Comparison of ENCODE assay signal across 8 mouse cellular contexts in genomic region chr7:128523349-128523961, GRCm38 (mm10). TPM values are rescaled to one million over a fixed set of nuclear protein-coding genes. Genes with fewer than 3 reads are reported as not detected.
DNase-seq lines count a peak whose midpoint lies in the region; ATAC-seq and TF ChIP-seq lines count a peak whose summit lies in the region.

TSS of gene Bag3 (plus strand) at chr7:128523616.

- H3K4me3 ChIP-seq in embryonic facial prominence, embryonic 10.5 days = peak within 1 kb of the TSS; percentile 76
- peak within 1 kb of the TSS; percentile 75 for H3K4me3 ChIP-seq in limb, embryonic 14.5 days (replicated peaks; ENCODE audit: low read length)
- H3K4me3 ChIP-seq in midbrain, embryonic 16.5 days (ENCODE audit: low read depth, low read length) = peak within 1 kb of the TSS; percentile 37

- peak within 1 kb of the TSS; percentile 90 for H3K27ac ChIP-seq in embryonic facial prominence, embryonic 10.5 days (replicated peaks)
- peak within 1 kb of the TSS; percentile 79 for H3K27ac ChIP-seq in limb, embryonic 14.5 days (replicated peaks; ENCODE audit: low read depth, low read length)
- H3K27ac ChIP-seq in midbrain, embryonic 16.5 days (ENCODE audit: low read length) = no peak within 1 kb of the TSS

- H3K9me3 ChIP-seq in embryonic facial prominence, embryonic 10.5 days = no peaks in the 10 kb centered on the region
- no peaks in the 10 kb centered on the region for H3K9me3 ChIP-seq in limb, embryonic 14.5 days (ENCODE audit: control insufficient read depth, low read length)
- H3K9me3 ChIP-seq in midbrain, embryonic 16.5 days (replicated peaks; ENCODE audit: control insufficient read depth, low read length, poor library complexity, severe bottlenecking) = no peaks in the 10 kb centered on the region

- TF ChIP-seq POLR2A in limb, embryonic 14.5 days (IDR thresholded peaks at IDR 0.05; ENCODE audit: borderline replicate concordance, extremely low read depth, insufficient read depth, insufficient read length) = no peak

- peaks cover 23% of the 10 kb centered on the region for H3K27me3 ChIP-seq in embryonic facial prominence, embryonic 10.5 days (replicated peaks; ENCODE audit: low read depth, poor library complexity, severe bottlenecking)
- no peaks in the 10 kb centered on the region for H3K27me3 ChIP-seq in limb, embryonic 14.5 days (ENCODE audit: control insufficient read depth, insufficient read depth, low read length)
- H3K27me3 ChIP-seq in midbrain, embryonic 16.5 days (ENCODE audit: control insufficient read depth, insufficient read depth, low read depth, low read length) = peaks cover 18% of the 10 kb centered on the region

- H3K4me2 ChIP-seq in limb, embryonic 14.5 days (replicated peaks; ENCODE audit: low read depth, low read length, severe bottlenecking) = peak within 1 kb of the TSS; percentile 94
- peak within 1 kb of the TSS; percentile 60 for H3K4me2 ChIP-seq in midbrain, embryonic 16.5 days (ENCODE audit: low read length)

- no peaks in the 10 kb centered on the region for H3K36me3 ChIP-seq in embryonic facial prominence, embryonic 10.5 days (replicated peaks)
- no peaks in the 10 kb centered on the region for H3K36me3 ChIP-seq in limb, embryonic 14.5 days (ENCODE audit: control insufficient read depth, insufficient read depth, low read length)
- no peaks in the 10 kb centered on the region for H3K36me3 ChIP-seq in midbrain, embryonic 16.5 days (ENCODE audit: control insufficient read depth, insufficient read depth, low read length)

- H3K9ac ChIP-seq in limb, embryonic 14.5 days (ENCODE audit: low read depth, low read length, severe bottlenecking) = peak within 1 kb of the TSS; percentile 84
- H3K9ac ChIP-seq in midbrain, embryonic 16.5 days (ENCODE audit: low read depth, low read length) = peak within 1 kb of the TSS; percentile 22

- WGBS in embryonic facial prominence, embryonic 10.5 days = under 1% methylated on average over 46 of the region's 46 CpGs
- under 1% methylated on average over 40 of the region's 46 CpGs for WGBS in limb, embryonic 14.5 days
- WGBS in midbrain, embryonic 16.5 days = under 1% methylated on average over 45 of the region's 46 CpGs

- peak; percentile 89 for ATAC-seq in granulocyte monocyte progenitor cell, adult 5-6 weeks (replicated peaks; ENCODE audit: poor library complexity, severe bottlenecking)
- ATAC-seq in limb, embryonic 14.5 days (ENCODE audit: low FRiP score, low read depth) = peak; percentile 95
- ATAC-seq in midbrain, embryonic 16.5 days = peak; percentile 66; the same call in 1 of the 2 replicates

- H3K4me1 ChIP-seq in embryonic facial prominence, embryonic 10.5 days = peaks cover 34% of the 10 kb centered on the region
- peaks cover 3% of the 10 kb centered on the region; the same call in 1 of the 2 replicates for H3K4me1 ChIP-seq in limb, embryonic 14.5 days (ENCODE audit: control insufficient read depth, insufficient read depth, low read length)
- peaks cover 5% of the 10 kb centered on the region; the same call in 1 of the 2 replicates for H3K4me1 ChIP-seq in midbrain, embryonic 16.5 days (ENCODE audit: control insufficient read depth, insufficient read depth, low read length)

- peak; percentile 97 for DNase-seq in 3134 (ENCODE audit: extremely low read depth, insufficient read length, low spot score)
- DNase-seq in adrenal gland, postnatal 10 days = peak; percentile 99
- peak; percentile 93 for DNase-seq in embryonic facial prominence, embryonic 10.5 days (ENCODE audit: low spot score)
- peak; percentile 96 for DNase-seq in kidney, adult 11 months
- peak; percentile 94 for DNase-seq in limb, embryonic 14.5 days (ENCODE audit: low spot score)
- DNase-seq in spleen, postnatal 10 days (ENCODE audit: low spot score in 2 of 2) = peak; percentile 84 to 94

RNA-seq across cellular contexts. Expression of gene Bag3, which starts in this region (rescaled TPM):
- 100 to 1,000 TPM in 1 of 2 experiments, 10 to 100 TPM in 1; 77.1 to 125 TPM for total RNA-seq in adrenal gland, postnatal 10 days (2021)
- polyA plus RNA-seq in embryonic facial prominence, embryonic 10.5 days (2016; fragmentation: Nextera tagmentation; extraction: Ambion mirVana) = 11.2 and 11.5 TPM in 2 replicates
- total RNA-seq in granulocyte monocyte progenitor cell, adult 5-6 weeks (2014; fragmentation: Nextera tagmentation) = 8.0 and 9.8 TPM in 2 replicates
- 5.6 and 7.0 TPM in 2 replicates for total RNA-seq in granulocyte monocyte progenitor cell, adult 5-6 weeks (2017)
- 22.2 and 27.8 TPM in 2 replicates for polyA plus RNA-seq in limb, embryonic 14.5 days (2012; rRNA removed)
- polyA plus RNA-seq in limb, embryonic 14.5 days (2014; fragmentation: Nextera tagmentation; extraction: Ambion mirVana) = 18.0 and 18.7 TPM in 2 replicates
- 1.9 and 2.8 TPM in 2 replicates for polyA plus RNA-seq in midbrain, embryonic 16.5 days (2015; fragmentation: Nextera tagmentation; extraction: Ambion mirVana)

Comparison
In these comparisons a context has a peak if more than half of its experiments do, and no peak if none do; other contexts are left out.
1. RNA of gene Bag3 (total RNA-seq): 77.1 to 125 TPM in adrenal gland, postnatal 10 days; 5.6 to 9.8 TPM in granulocyte monocyte progenitor cell, adult 5-6 weeks; every median in the first group is over 4 times any median in the second.
2. Peak in every context shown above with its lines, with median percentiles within 50 percentile points of each other: DNase-seq, H3K4me3 ChIP-seq and ATAC-seq.